10 mouse cellular contexts compared by ENCODE assay signal in the genomic region with DNA sequence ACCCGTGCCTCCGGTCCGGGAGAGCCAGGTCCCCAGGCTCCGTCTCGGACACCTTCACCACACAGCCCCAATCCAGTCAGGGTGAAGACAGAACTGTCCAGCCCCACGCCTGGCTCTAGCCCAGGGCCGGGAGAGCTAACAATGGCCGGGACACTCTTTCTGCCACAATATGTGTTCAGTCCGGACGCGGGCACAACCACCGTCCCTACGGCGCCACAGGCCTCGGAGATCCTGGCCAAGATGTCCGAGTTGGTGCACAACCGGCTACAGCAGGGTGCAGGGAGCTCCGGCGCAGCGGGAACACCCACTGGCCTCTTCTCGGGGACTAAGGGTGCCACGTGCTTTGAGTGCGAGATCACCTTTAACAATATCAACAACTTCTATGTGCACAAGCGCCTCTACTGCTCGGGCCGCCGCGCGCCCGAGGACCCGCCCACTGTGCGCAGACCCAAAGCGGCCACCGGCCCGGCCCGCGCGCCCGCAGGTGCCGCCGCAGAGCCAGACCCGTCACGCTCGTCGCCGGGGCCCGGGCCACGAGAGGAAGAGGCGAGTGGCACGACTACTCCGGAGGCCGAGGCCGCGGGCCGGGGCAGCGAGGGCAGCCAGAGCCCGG. TPM values are rescaled to one million over a fixed set of nuclear protein-coding genes. Genes with fewer than 3 reads are reported as not detected.
A peak's percentile ranks its signal among the peaks of the same experiment; 100 is the strongest.
DNase-seq lines count a peak whose midpoint lies in the region; ATAC-seq lines count a peak whose summit lies in the region.
"Had no signal": no experiment of that assay in that cellular context is flagged by ENCODE, and none has a peak within 500 bp of the region (broad histone marks: within the 10 kb centered on the region; RNA-seq: fewer than 3 reads in every experiment).

No protein-coding gene starts in this region.

- DNase-seq in heart, adult 11 months, result peak; percentile 90
- DNase-seq in heart, adult 9 months (ENCODE audit: low spot score in 2 of 2), result no peak
- DNase-seq in embryonic facial prominence, embryonic 14.5 days (ENCODE audit: low spot score), result no peak
- no peak for DNase-seq in right cerebral cortex, postnatal 10 days (ENCODE audit: low spot score in 2 of 2)
- DNase-seq in gastrocnemius, postnatal 14 days, result no peak
- DNase-seq in layer of hippocampus, adult 8-10 months (ENCODE audit: low spot score in 2 of 2), result no peak

- peak; percentile 39 for ATAC-seq in embryonic facial prominence, embryonic 14.5 days (ENCODE audit: low read depth)
- peak; percentile 13 for ATAC-seq in kidney, embryonic 16.5 days (ENCODE audit: low FRiP score, low TSS enrichment)
- peak; percentile 39; the same call in 1 of the 2 replicates for ATAC-seq in midbrain, embryonic 12.5 days (ENCODE audit: low FRiP score, low read depth)

- H3K27ac ChIP-seq in embryonic facial prominence, embryonic 14.5 days (replicated peaks; ENCODE audit: low read depth, low read length), result no peak overlapping the region
- H3K27ac ChIP-seq in kidney, embryonic 16.5 days (ENCODE audit: low read length), result no peak overlapping the region
- H3K27ac ChIP-seq in midbrain, embryonic 12.5 days (replicated peaks), result no peak overlapping the region

- peaks cover 5% of the 10 kb centered on the region; the same call in 1 of the 2 replicates for H3K4me1 ChIP-seq in embryonic facial prominence, embryonic 14.5 days (ENCODE audit: control insufficient read depth, insufficient read depth, low read length)
- peaks cover 21% of the 10 kb centered on the region for H3K4me1 ChIP-seq in kidney, embryonic 16.5 days (ENCODE audit: insufficient read depth, low read length)
- peaks cover 20% of the 10 kb centered on the region for H3K4me1 ChIP-seq in midbrain, embryonic 12.5 days

- peak overlapping the region; percentile 58 for H3K4me3 ChIP-seq in embryonic facial prominence, embryonic 14.5 days (ENCODE audit: low read depth, low read length)
- H3K4me3 ChIP-seq in kidney, embryonic 16.5 days (ENCODE audit: low read length), result peak overlapping the region; percentile 59
- peak overlapping the region; percentile 60 for H3K4me3 ChIP-seq in midbrain, embryonic 12.5 days
- H3K4me3 ChIP-seq: erythroblast, embryonic 14.5 days had no signal

- no peaks in the 10 kb centered on the region for H3K9me3 ChIP-seq in embryonic facial prominence, embryonic 14.5 days (ENCODE audit: control insufficient read depth, low read length)
- H3K9me3 ChIP-seq in kidney, embryonic 16.5 days (ENCODE audit: low read length), result no peaks in the 10 kb centered on the region
- no peaks in the 10 kb centered on the region for H3K9me3 ChIP-seq in midbrain, embryonic 12.5 days

- no peaks in the 10 kb centered on the region; the same call in 1 of the 2 replicates for H3K36me3 ChIP-seq in embryonic facial prominence, embryonic 14.5 days (ENCODE audit: control insufficient read depth, insufficient read depth, low read length)
- H3K36me3 ChIP-seq in kidney, embryonic 16.5 days (ENCODE audit: insufficient read depth, low read length), result peaks cover 11% of the 10 kb centered on the region
- H3K36me3 ChIP-seq in midbrain, embryonic 12.5 days, result no peaks in the 10 kb centered on the region

- WGBS in embryonic facial prominence, embryonic 14.5 days, result 34% methylated on average over 28 of the region's 57 CpGs
- WGBS in kidney, embryonic 16.5 days, result 20% methylated on average over 53 of the region's 57 CpGs
- 9% methylated on average over 47 of the region's 57 CpGs for WGBS in midbrain, embryonic 12.5 days

- peak overlapping the region; percentile 92 for H3K4me2 ChIP-seq in embryonic facial prominence, embryonic 14.5 days (ENCODE audit: low read depth, low read length)
- peak overlapping the region; percentile 80 for H3K4me2 ChIP-seq in kidney, embryonic 16.5 days (replicated peaks; ENCODE audit: low read depth, low read length)
- peak overlapping the region; percentile 89 for H3K4me2 ChIP-seq in midbrain, embryonic 12.5 days (replicated peaks)

- H3K9ac ChIP-seq in embryonic facial prominence, embryonic 14.5 days (ENCODE audit: low read depth, low read length), result peak overlapping the region; percentile 60
- H3K9ac ChIP-seq in kidney, embryonic 16.5 days (replicated peaks; ENCODE audit: low read length), result peak overlapping the region; percentile 59
- H3K9ac ChIP-seq in midbrain, embryonic 12.5 days (replicated peaks), result peak overlapping the region; percentile 50; the same call in 1 of the 2 replicates

- intact Hi-C loops in gastrocnemius, postnatal 14 days (cut with DNase I; ENCODE audit: low total_unique reads), result no loop called here

- H3K27me3 ChIP-seq in embryonic facial prominence, embryonic 14.5 days (replicated peaks; ENCODE audit: control insufficient read depth, insufficient read depth, low read length), result peaks cover 45% of the 10 kb centered on the region
- H3K27me3 ChIP-seq in kidney, embryonic 16.5 days (ENCODE audit: insufficient read depth, low read length), result peaks cover 30% of the 10 kb centered on the region
- H3K27me3 ChIP-seq in midbrain, embryonic 12.5 days, result peaks cover 73% of the 10 kb centered on the region
- H3K27me3 ChIP-seq: CH12.LX had no signal

RNA-seq across cellular contexts. Expression of a gene that starts 24.8 kb away (rescaled TPM):
- polyA plus RNA-seq in embryonic facial prominence, embryonic 14.5 days (2014; fragmentation: Nextera tagmentation; extraction: Ambion mirVana), result 0.16 TPM in 1 of 2 replicates, not detected in the other
- not detected in 2 replicates for polyA plus RNA-seq in kidney, embryonic 16.5 days (2015; fragmentation: Nextera tagmentation; extraction: Ambion mirVana)
- polyA plus RNA-seq in midbrain, embryonic 12.5 days (2016; fragmentation: Nextera tagmentation; extraction: Ambion mirVana), result not detected in 2 replicates
- not detected for total RNA-seq in gastrocnemius, postnatal 14 days (2021)
- 1 to 10 TPM in 3 of 4 experiments, under 1 TPM in 1; 0.31 to 1.8 (median 1.4) TPM for total RNA-seq in layer of hippocampus, adult 8-10 months (2022)
- polyA plus RNA-seq: erythroblast, embryonic 14.5 days had no signal

RNA-seq across cellular contexts. Expression of a gene that starts 40.7 kb away (rescaled TPM):
- polyA plus RNA-seq in embryonic facial prominence, embryonic 14.5 days (2014; fragmentation: Nextera tagmentation; extraction: Ambion mirVana), result 30.9 and 31.6 TPM in 2 replicates
- 50.1 and 50.6 TPM in 2 replicates for polyA plus RNA-seq in kidney, embryonic 16.5 days (2015; fragmentation: Nextera tagmentation; extraction: Ambion mirVana)
- polyA plus RNA-seq in midbrain, embryonic 12.5 days (2016; fragmentation: Nextera tagmentation; extraction: Ambion mirVana), result 68.3 and 74.0 TPM in 2 replicates
- total RNA-seq in gastrocnemius, postnatal 14 days (2021), result 10 to 100 TPM; 21.6 to 23.5 TPM
- total RNA-seq in layer of hippocampus, adult 8-10 months (2022), result 10 to 100 TPM; 39.6 to 42.7 (median 40.9) TPM

RNA-seq across cellular contexts. Expression of a gene that starts 53.8 kb away (rescaled TPM):
- 1.7 and 1.9 TPM in 2 replicates for polyA plus RNA-seq in embryonic facial prominence, embryonic 14.5 days (2014; fragmentation: Nextera tagmentation; extraction: Ambion mirVana)
- polyA plus RNA-seq in kidney, embryonic 16.5 days (2015; fragmentation: Nextera tagmentation; extraction: Ambion mirVana), result 1.5 and 1.6 TPM in 2 replicates
- polyA plus RNA-seq in midbrain, embryonic 12.5 days (2016; fragmentation: Nextera tagmentation; extraction: Ambion mirVana), result 3.0 TPM in 2 replicates
- total RNA-seq in gastrocnemius, postnatal 14 days (2021), result 1 to 10 TPM; 8.4 to 8.6 TPM
- 10 to 100 TPM; 37.3 to 45.5 (median 41.5) TPM for total RNA-seq in layer of hippocampus, adult 8-10 months (2022)
